Mouse (Mus musculus): Measurements from ENCODE around the gene Cntnap1.
A peak's percentile ranks its signal among the peaks of the same experiment; 100 is the strongest.

The Cntnap1 gene

GRCm38 (mm10) chr11:101221306-101221986 is 51.1 kb downstream of the Cntnap1 start:
- DNase-seq (ENCODE audit: low spot score) = no peak

GRCm38 (mm10) chr11:101224337-101224736 is 54.0 kb downstream of the Cntnap1 start:
- no peak for DNase-seq (ENCODE audit: low spot score)

DNA sequence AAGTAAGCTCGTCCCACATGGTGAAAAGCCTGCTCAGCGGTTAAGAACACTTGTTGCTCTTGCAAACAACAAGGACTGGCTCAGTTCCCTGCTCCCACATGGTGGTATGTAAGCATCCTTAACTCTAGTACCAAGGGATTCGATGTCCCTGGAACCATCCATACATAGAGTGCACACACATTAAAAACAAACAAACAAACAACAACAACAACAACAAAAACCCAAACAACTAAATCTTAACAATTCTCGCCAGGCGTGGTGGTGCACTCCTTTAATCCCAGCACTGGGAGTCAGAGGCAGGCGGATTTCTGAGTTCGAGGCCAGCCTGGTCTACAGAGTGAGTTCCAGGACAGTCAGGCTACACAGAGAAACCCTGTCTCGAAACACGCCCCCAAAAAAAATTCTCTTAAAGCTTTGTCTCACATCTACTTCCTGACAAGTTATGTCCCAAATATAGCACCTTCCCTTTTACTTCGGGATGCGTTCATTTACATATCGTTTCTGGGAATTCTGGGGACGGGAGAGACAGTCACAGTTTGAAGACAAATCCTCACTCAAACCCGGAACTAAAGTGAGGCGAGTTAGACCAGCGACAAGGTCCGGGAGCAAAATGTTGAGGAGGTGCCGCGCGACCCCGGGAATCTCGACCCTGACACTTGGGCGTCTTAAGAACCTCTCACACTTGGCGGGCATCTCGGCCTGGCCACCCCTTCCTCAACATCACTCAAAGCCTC is 55.2 kb downstream of the Cntnap1 start:
- DNase-seq (ENCODE audit: low spot score) = no peak

- peak; percentile 54 for DNase-seq (ENCODE audit: low spot score)
Observed at GRCm38 (mm10) chr11:101226065-101226701, 55.9 kb downstream of the Cntnap1 start, which contains the start of gene Ezh1. TSS of gene Ezh1 (minus strand) at chr11:101226463.

DNA sequence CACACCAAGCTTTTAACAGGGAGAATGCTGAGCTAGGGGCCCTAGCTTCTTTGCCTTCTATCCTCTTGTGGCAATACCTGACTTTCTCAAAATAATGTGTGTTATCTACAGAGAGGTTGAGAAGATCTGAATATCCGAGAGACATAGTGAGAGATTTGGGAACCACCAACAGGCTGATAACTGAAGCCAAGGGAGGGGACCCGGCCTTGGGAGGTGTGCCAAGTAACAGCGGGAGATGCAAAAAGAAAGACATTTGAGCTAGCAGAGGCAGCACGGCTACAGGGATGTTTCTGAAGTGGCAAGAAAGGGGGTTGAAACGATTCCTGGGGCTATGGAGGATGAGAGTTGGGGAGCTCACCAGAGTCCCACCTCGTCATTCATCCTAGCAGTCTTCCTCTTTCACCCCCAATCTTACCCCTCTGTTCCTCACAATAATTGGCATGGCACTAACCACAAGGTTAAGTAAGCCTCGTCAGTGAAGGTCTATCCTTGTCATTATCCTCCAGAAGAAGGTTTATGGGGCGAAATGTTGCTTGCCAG is 59.1 kb downstream of the Cntnap1 start:
- DNase-seq (ENCODE audit: low spot score) = no peak

DNA sequence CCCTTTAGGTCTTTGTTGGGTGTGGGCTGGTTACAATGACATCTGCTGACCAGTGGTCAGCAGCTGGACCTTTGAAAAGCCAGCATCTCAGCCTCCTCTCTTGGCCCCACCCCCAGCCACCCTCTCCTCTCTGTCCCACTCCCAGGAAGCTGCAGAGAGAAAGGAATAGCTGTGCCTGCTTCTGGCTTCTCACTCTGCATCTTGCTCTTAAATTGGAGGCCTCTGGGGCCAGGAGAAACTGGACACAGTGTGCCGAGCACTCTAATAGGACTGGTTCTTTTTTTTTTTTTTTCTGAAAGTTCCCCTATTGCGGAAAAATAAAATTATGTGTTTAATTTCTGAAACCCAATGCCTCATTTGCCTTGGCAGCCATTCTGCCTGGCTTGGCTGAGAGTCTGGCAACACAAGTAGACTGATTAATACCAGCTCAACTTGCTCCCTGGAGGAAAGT is 59.8 kb downstream of the Cntnap1 start:
- DNase-seq (ENCODE audit: low spot score) = no peak

- DNase-seq (ENCODE audit: low spot score) = no peak
Observed at GRCm38 (mm10) chr11:101230526-101230925, 60.2 kb downstream of the Cntnap1 start.

DNA sequence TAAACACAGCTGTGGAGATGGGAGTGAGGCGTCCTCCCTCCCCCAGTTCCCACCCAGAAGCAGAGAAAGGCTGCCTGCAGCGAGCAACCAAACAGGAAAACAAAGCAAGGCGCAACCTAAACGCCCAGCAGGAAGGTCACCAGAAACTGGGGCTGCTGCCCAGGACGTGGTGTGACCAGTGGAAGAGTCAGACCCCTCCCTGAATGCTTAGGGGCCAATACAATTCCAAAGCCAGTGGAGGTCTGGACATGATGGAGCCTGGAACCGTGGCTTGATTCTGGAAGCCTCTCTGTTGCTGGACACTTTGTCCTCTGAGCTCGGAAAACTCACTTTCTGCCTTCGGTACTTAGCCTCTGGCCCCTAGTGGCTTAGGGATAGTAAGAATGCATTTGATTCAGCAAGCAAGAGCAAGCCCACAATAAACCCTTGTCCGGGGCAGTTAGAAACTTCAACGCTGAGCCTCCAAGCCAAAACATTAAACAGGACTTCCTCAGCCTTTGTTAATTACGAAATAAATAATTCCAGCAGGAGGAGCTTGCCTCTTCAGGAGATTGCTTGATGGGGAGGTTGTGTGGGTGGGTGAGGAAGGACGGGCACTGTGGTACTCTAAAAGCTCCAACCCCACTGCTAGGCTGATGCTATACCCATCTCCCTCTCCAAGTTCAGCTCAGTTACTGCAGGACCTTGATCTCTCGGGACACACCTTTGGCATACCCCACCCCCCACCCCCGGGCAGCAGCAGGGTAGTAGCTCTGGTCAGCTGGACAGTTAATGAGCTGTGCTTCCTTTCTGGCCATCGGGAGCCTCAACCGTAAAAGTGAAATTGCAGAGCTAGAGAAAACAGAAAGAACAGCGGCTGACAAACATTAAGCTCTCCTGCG is 60.9 kb downstream of the Cntnap1 start:
- DNase-seq (ENCODE audit: low spot score) = no peak

DNA sequence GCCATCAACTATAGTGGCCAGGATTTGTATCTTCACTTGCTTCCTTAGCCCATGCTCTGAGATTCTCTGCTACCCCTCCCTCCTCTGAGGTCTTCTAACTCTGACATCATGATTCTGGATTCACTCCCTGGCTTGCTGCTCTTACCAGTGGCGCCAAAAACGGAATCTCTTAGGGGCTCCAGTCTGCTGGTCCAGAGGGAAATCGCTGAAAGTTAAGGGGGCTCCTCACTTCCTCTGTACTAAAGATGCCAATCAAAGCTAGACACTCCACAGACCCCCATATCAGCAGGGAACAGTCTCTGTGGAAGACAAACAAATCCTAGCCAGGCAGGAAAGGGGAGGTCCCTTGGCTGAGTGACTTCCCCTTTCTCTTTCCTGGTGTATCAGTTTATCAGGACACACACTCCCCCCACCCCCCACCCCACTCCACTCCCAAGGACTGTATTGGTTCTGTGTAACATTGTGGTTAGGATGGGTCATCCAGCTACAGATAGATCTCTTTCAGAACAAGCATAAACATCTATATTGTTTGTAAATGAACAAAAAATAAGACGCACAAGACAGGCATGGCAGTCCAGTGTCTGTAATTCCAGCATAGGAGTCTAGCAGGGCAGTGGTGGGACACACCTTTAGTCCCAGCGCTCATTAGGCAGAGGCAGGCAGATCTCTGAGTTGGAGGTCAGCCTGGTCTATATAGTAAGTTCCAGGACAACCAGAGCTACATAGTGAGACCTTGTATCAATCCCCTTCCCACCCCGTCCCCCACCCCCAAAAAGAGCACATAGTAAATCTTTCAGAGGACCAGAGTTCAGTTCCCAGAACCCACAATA is 61.9 kb downstream of the Cntnap1 start:
- no peak for DNase-seq (ENCODE audit: low spot score)

DNA sequence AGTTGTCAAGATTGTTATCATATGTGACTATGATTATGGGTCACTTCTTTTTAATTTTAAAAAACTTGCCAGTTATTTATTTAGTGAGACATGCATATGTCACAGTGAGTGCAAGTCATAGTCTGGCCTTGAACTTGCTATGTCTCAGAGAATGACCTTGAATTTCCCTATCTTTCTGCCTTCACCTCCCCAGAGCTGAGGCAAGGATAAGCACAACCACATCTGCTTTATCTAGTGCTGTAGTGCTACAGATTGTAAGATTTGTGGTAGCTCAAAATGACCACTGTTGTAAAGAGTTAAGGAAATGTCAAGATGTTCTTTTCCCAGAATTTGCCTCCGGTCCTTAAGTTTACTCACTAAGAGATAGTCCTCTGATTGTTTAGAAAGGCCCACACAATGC is 62.9 kb downstream of the Cntnap1 start:
- no peak for DNase-seq (ENCODE audit: low spot score)

GRCm38 (mm10) chr11:101234124-101234523 is 63.8 kb downstream of the Cntnap1 start:
- DNase-seq (ENCODE audit: low spot score) = no peak

- no peak for DNase-seq (ENCODE audit: low spot score)
Observed at GRCm38 (mm10) chr11:101235429-101235828, 65.1 kb downstream of the Cntnap1 start.

- DNase-seq (ENCODE audit: low spot score) = no peak
Observed at GRCm38 (mm10) chr11:101236782-101237181, 66.5 kb downstream of the Cntnap1 start.

DNA sequence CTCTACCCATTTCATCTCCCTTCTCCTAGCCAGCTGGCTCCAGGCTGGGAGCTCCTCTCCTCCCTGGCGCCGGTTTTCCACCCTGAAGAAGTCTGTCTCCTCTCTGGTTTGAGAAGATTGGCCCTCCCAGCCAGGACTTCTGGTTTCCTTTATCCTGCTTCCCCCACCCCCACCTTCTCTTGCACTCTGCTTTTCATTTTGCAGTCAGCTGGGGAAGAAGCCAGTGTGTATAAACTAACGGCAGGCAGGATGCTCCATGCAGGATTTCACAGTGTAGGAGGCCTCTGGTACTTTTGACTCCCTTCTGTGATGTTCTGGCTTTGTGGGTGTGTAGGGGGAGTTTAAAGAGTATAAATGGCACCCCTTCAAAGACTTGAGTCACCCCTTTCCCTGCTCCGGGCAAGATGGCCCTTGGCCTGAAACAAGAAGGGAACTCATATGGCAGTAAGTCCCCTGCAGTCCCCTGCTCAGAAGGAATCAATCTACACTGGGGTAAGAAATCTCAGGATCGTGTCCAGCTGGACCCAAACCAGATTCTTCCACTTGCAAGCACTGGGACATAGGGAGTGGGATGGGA is 67.8 kb downstream of the Cntnap1 start:
- DNase-seq (ENCODE audit: low spot score) = no peak

Data from urinary bladder, postnatal 10 days (tissue).